20 mouse cellular contexts compared by ENCODE assay signal in the genomic region with DNA sequence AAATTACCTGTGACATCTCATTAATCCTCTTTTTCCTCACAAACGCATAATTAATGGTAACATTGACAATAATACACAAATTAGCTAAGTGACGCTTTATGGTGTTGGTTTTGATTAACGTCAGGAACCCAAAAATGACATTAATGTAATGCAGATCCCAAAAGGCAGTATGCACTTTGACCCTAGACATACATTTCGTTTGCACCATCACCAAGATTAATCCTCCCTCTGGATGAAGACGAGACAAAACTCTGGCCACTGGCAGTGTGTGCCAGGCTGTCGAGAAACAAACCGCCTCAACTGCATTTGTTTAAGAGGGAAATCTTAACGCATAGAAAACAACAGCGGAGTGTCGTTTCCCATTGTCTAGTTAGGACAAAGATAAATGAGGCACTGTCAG.
DNase-seq lines count a peak whose midpoint lies in the region; ATAC-seq and TF ChIP-seq lines count a peak whose summit lies in the region.
"Had no signal": no experiment of that assay in that cellular context is flagged by ENCODE, and none has a peak within 500 bp of the region (broad histone marks: within the 10 kb centered on the region; RNA-seq: fewer than 3 reads in every experiment).

No protein-coding gene starts in this region.

- H3K4me1 ChIP-seq in kidney, embryonic 14.5 days (ENCODE audit: control insufficient read depth, insufficient read depth, low read length), result peaks cover 21% of the 10 kb centered on the region
- peaks cover 13% of the 10 kb centered on the region for H3K4me1 ChIP-seq in neural tube, embryonic 12.5 days
- peaks cover 15% of the 10 kb centered on the region for H3K4me1 ChIP-seq in hindbrain, embryonic 14.5 days (replicated peaks; ENCODE audit: control insufficient read depth, insufficient read depth, low read length)
- H3K4me1 ChIP-seq in liver, postnatal 0 days (ENCODE audit: insufficient read depth), result peaks cover 5% of the 10 kb centered on the region

- H3K9me3 ChIP-seq in kidney, embryonic 14.5 days (ENCODE audit: control insufficient read depth, low read length), result no peaks in the 10 kb centered on the region
- H3K9me3 ChIP-seq in neural tube, embryonic 12.5 days, result no peaks in the 10 kb centered on the region
- H3K9me3 ChIP-seq in hindbrain, embryonic 14.5 days (ENCODE audit: control insufficient read depth, low read length), result no peaks in the 10 kb centered on the region
- no peaks in the 10 kb centered on the region for H3K9me3 ChIP-seq in liver, postnatal 0 days (ENCODE audit: low read length)
- H3K9me3 ChIP-seq: embryonic facial prominence, embryonic 12.5 days; midbrain, embryonic 13.5 days had no signal

- no peak for TF ChIP-seq EP300 in liver, postnatal 0 days (IDR thresholded peaks at IDR 0.05; ENCODE audit: low read depth)

- no peak for DNase-seq in kidney, postnatal 25 days
- no peak for DNase-seq in neural tube, embryonic 10.5 days (ENCODE audit: extremely low spot score, low spot score)
- DNase-seq in hindbrain, embryonic 14.5 days (ENCODE audit: low spot score), result peak; percentile 30
- peak; percentile 48 for DNase-seq in retina, postnatal 1 day
- no peak for DNase-seq in liver, postnatal 0 days
- DNase-seq in thymus, postnatal 4 days, result no peak
- DNase-seq: adrenal gland, postnatal 36 days; B cell, adult 2 months; cerebellum, adult 18-20 months; cerebellum, postnatal 36 days; gastrocnemius, postnatal 36 days; thymus, postnatal 36 days had no signal

- no peak for TF ChIP-seq CTCF in liver, postnatal 0 days (IDR thresholded peaks at IDR 0.05; ENCODE audit: low read depth)

- no peak overlapping the region for H3K9ac ChIP-seq in kidney, embryonic 14.5 days (ENCODE audit: low read depth, low read length)
- no peak overlapping the region for H3K9ac ChIP-seq in neural tube, embryonic 12.5 days
- H3K9ac ChIP-seq in hindbrain, embryonic 14.5 days, result no peak overlapping the region
- H3K9ac ChIP-seq in liver, postnatal 0 days (replicated peaks), result no peak overlapping the region
- H3K9ac ChIP-seq: embryonic facial prominence, embryonic 12.5 days; liver, embryonic 14.5 days; midbrain, embryonic 13.5 days had no signal

- H3K36me3 ChIP-seq in kidney, embryonic 14.5 days (ENCODE audit: control insufficient read depth, insufficient read depth, low read length), result no peaks in the 10 kb centered on the region
- H3K36me3 ChIP-seq in neural tube, embryonic 12.5 days, result no peaks in the 10 kb centered on the region
- H3K36me3 ChIP-seq in hindbrain, embryonic 14.5 days (replicated peaks; ENCODE audit: control insufficient read depth, insufficient read depth), result no peaks in the 10 kb centered on the region
- H3K36me3 ChIP-seq in liver, postnatal 0 days (replicated peaks; ENCODE audit: insufficient read depth, low read length), result no peaks in the 10 kb centered on the region
- H3K36me3 ChIP-seq: embryonic facial prominence, embryonic 12.5 days; midbrain, embryonic 13.5 days had no signal

- WGBS in kidney, embryonic 14.5 days, result 22% methylated on average over 10 of the region's 10 CpGs
- WGBS in neural tube, embryonic 12.5 days, result 20% methylated on average over 10 of the region's 10 CpGs
- WGBS in hindbrain, embryonic 14.5 days, result 22% methylated on average over 10 of the region's 10 CpGs
- WGBS in liver, postnatal 0 days (ENCODE audit: insufficient replicate concordance), result 62% methylated on average over 10 of the region's 10 CpGs

- no peaks in the 10 kb centered on the region for H3K27me3 ChIP-seq in kidney, embryonic 14.5 days (ENCODE audit: control insufficient read depth, insufficient read depth, low read length)
- no peaks in the 10 kb centered on the region for H3K27me3 ChIP-seq in neural tube, embryonic 12.5 days (replicated peaks)
- H3K27me3 ChIP-seq in hindbrain, embryonic 14.5 days (ENCODE audit: control insufficient read depth, insufficient read depth, low read length), result no peaks in the 10 kb centered on the region
- H3K27me3 ChIP-seq in liver, postnatal 0 days (ENCODE audit: insufficient read depth, low read length), result no peaks in the 10 kb centered on the region
- H3K27me3 ChIP-seq: embryonic facial prominence, embryonic 12.5 days had no signal

- H3K4me2 ChIP-seq in kidney, embryonic 14.5 days (replicated peaks; ENCODE audit: low read depth, low read length), result 0 out of 2 replicates have a peak overlapping the region, but pooled peaks have one; percentile 10
- peak overlapping the region; percentile 16; the same call in 1 of the 2 replicates for H3K4me2 ChIP-seq in neural tube, embryonic 12.5 days (replicated peaks)
- H3K4me2 ChIP-seq in hindbrain, embryonic 14.5 days (replicated peaks), result peak overlapping the region; percentile 38
- no peak overlapping the region for H3K4me2 ChIP-seq in liver, postnatal 0 days (ENCODE audit: low read depth, low read length)
- H3K4me2 ChIP-seq: embryonic facial prominence, embryonic 12.5 days; midbrain, embryonic 13.5 days had no signal

- no peak overlapping the region for H3K4me3 ChIP-seq in kidney, embryonic 14.5 days (ENCODE audit: low read length)
- no peak overlapping the region for H3K4me3 ChIP-seq in neural tube, embryonic 12.5 days
- H3K4me3 ChIP-seq in hindbrain, embryonic 14.5 days (replicated peaks; ENCODE audit: low read length), result no peak overlapping the region
- H3K4me3 ChIP-seq in liver, postnatal 0 days (ENCODE audit: low read depth, low read length), result no peak overlapping the region
- H3K4me3 ChIP-seq: embryonic facial prominence, embryonic 12.5 days; erythroblast, embryonic 14.5 days; midbrain, embryonic 13.5 days had no signal

- H3K27ac ChIP-seq in kidney, embryonic 14.5 days (ENCODE audit: low read depth, low read length), result 0 out of 2 replicates have a peak overlapping the region, but pooled peaks have one; percentile 56
- H3K27ac ChIP-seq in neural tube, embryonic 12.5 days, result no peak overlapping the region
- H3K27ac ChIP-seq in hindbrain, embryonic 14.5 days, result peak overlapping the region; percentile 51; the same call in 1 of the 2 replicates
- no peak overlapping the region for H3K27ac ChIP-seq in liver, postnatal 0 days (ENCODE audit: low read depth)
- H3K27ac ChIP-seq: embryonic facial prominence, embryonic 12.5 days; liver, embryonic 14.5 days; macrophage; midbrain, embryonic 13.5 days had no signal

- no peak for ATAC-seq in kidney, embryonic 14.5 days (ENCODE audit: low FRiP score, low TSS enrichment)
- no peak for ATAC-seq in neural tube, embryonic 12.5 days (ENCODE audit: low FRiP score, low read depth)
- no peak for ATAC-seq in hindbrain, embryonic 14.5 days (ENCODE audit: low FRiP score)
- ATAC-seq in liver, postnatal 0 days, result no peak
- ATAC-seq: forebrain, embryonic 16.5 days; midbrain, embryonic 13.5 days had no signal

Comparison
In these comparisons a context has a peak if more than half of its experiments do, and no peak if none do; other contexts are left out.
1. H3K27ac ChIP-seq: peak in kidney, embryonic 14.5 days (single experiment) and hindbrain, embryonic 14.5 days (single experiment); none in neural tube, embryonic 12.5 days (single experiment) and liver, postnatal 0 days (single experiment).
2. DNase-seq: peak in hindbrain, embryonic 14.5 days (single experiment) and retina, postnatal 1 day (single experiment); none in kidney, postnatal 25 days (0 of 2), neural tube, embryonic 10.5 days (single experiment), liver, postnatal 0 days (single experiment) and thymus, postnatal 4 days (single experiment).